Mouse (Mus musculus): Measurements from ENCODE around the gene Cpd.

- TF ChIP-seq POLR2A (IDR thresholded peaks at IDR 0.05; ENCODE audit: borderline replicate concordance, control insufficient read depth, low read depth, low read length) (no peak), CTCF (IDR thresholded peaks at IDR 0.05; ENCODE audit: control insufficient read depth, insufficient read depth, low read length) (no peak)
Measured at GRCm38 (mm10) chr11:76884451-76884850, 37.6 kb upstream of the Cpd start.
